Mouse (Mus musculus): ENCODE measurements at regions not wholly inside any gene's neighbourhood (a gene's known extent, or its start where the extent isn't known, plus 50 kb on each side); places are given as distances from the start of the nearest gene placed in this dataset.

DNA sequence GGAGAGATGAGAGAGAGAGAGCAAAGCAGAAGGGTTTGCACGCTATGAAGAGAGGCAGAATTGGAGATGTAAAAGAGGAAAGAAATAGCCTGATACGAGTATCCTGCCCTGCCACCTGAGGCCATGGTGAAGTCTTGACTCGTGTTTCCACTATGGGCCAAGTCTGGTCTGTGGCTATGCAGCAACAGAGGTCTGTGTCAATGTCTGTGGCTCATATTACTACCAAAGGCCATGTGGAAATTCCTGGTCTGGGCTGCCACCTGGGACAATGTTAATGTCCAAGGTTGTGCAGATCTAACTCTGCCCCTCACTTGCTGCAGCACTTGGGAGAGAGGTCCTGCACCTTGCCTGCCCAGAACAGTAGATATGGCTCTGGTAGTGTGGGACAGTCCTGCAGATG is 132.8 kb upstream of the Rag2 start:
- no peak for TF ChIP-seq CTCF (IDR thresholded peaks at IDR 0.05; ENCODE audit: low read depth)
- Histone ChIP-seq H3K4me2 (replicated peaks; ENCODE audit: low read depth) (no peak overlapping the region), H3K27me3 (replicated peaks; ENCODE audit: control insufficient read depth, insufficient read depth, low read length) (no peaks in the 10 kb centered on the region), H3K27ac (ENCODE audit: low read depth, low read length) (no peak overlapping the region), H3K9ac (ENCODE audit: low read depth, low read length) (no peak overlapping the region), H3K4me3 (ENCODE audit: low read depth, low read length) (no peak overlapping the region), H3K36me3 (ENCODE audit: control insufficient read depth, insufficient read depth) (no peaks in the 10 kb centered on the region), H3K4me1 (replicated peaks; ENCODE audit: control insufficient read depth, insufficient read depth, low read length) (no peaks in the 10 kb centered on the region), H3K9me3 (ENCODE audit: control insufficient read depth) (no peaks in the 10 kb centered on the region)
- 59% methylated on average over 3 of the region's 3 CpGs for WGBS
- no peak for ATAC-seq

DNA sequence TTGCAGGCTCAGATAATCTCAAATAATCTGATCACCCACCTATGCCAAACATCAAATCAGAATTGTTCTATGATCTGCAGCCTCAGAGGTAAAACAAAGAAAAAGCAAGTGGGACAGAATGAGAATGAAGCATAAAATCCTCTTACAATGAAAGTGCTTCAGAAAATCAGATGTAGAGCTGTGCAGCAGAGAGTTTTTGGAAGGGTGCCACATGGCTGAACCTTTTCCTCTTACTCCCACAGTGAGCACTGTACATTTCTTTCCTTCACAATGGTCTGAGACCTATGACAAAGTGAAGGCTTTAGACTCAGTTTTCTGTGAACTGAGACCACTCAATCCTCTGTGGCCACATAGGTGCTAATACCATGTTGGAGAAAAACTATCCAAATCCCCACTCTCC is 116.4 kb upstream of the Rag2 start:
- Histone ChIP-seq H3K4me1 (replicated peaks; ENCODE audit: control insufficient read depth, insufficient read depth, low read length) (no peaks in the 10 kb centered on the region), H3K9ac (ENCODE audit: low read depth, low read length) (no peak overlapping the region), H3K4me3 (ENCODE audit: low read depth, low read length) (no peak overlapping the region), H3K27ac (ENCODE audit: low read depth, low read length) (no peak overlapping the region), H3K9me3 (ENCODE audit: control insufficient read depth) (no peaks in the 10 kb centered on the region), H3K36me3 (ENCODE audit: control insufficient read depth, insufficient read depth) (no peaks in the 10 kb centered on the region), H3K27me3 (replicated peaks; ENCODE audit: control insufficient read depth, insufficient read depth, low read length) (no peaks in the 10 kb centered on the region), H3K4me2 (replicated peaks; ENCODE audit: low read depth) (no peak overlapping the region)
- ATAC-seq = no peak
- no peak for TF ChIP-seq CTCF (IDR thresholded peaks at IDR 0.05; ENCODE audit: low read depth)
